In genomic region chr2:170193211-170193610, GRCm38 (mm10) we compare ENCODE assay signal across 8 mouse cellular contexts. TPM values are rescaled to one million over a fixed set of nuclear protein-coding genes. Genes with fewer than 3 reads are reported as not detected.
DNase-seq lines count a peak whose midpoint lies in the region; ATAC-seq and TF ChIP-seq lines count a peak whose summit lies in the region.

No protein-coding gene starts in this region.

- peak; percentile 77 for ATAC-seq in hindbrain, embryonic 11.5 days (ENCODE audit: low FRiP score)
- ATAC-seq in megakaryocyte-erythroid progenitor cell, adult 5-6 weeks (replicated peaks; ENCODE audit: low FRiP score, low TSS enrichment, poor library complexity, severe bottlenecking) = peak; percentile 71

- no peaks in the 10 kb centered on the region for H3K36me3 ChIP-seq in kidney, adult 2 months (ENCODE audit: control insufficient read depth, insufficient read depth, low read length)
- no peaks in the 10 kb centered on the region for H3K36me3 ChIP-seq in hindbrain, embryonic 11.5 days (ENCODE audit: control insufficient read depth, insufficient read depth, low read length)

- H3K4me2 ChIP-seq in hindbrain, embryonic 11.5 days (replicated peaks; ENCODE audit: low read depth, low read length) = peak overlapping the region; percentile 37

- H3K27me3 ChIP-seq in kidney, adult 2 months (replicated peaks; ENCODE audit: control insufficient read depth, insufficient read depth, low read length) = no peaks in the 10 kb centered on the region
- H3K27me3 ChIP-seq in hindbrain, embryonic 11.5 days (ENCODE audit: control insufficient read depth, insufficient read depth, low read length) = no peaks in the 10 kb centered on the region

- TF ChIP-seq CTCF in kidney, adult 2 months (conservative IDR thresholded peaks at IDR 0.05; ENCODE audit: insufficient read depth, insufficient read length, low read depth, low read length) = no peak

- DNase-seq in kidney, adult 2 months = no peak
- DNase-seq in kidney, postnatal 10 days = no peak
- DNase-seq in brain, embryonic 18.5 days (ENCODE audit: low read depth, low spot score) = peak; percentile 16
- DNase-seq in hindbrain, embryonic 11.5 days (ENCODE audit: low spot score) = peak; percentile 61
- no peak for DNase-seq in Muller cell, postnatal 12 days (ENCODE audit: inconsistent ontology term)
- no peak for DNase-seq in urinary bladder, postnatal 14 days (ENCODE audit: low spot score)
- DNase-seq in lung, postnatal 4 days = no peak

- H3K27ac ChIP-seq in kidney, adult 2 months (ENCODE audit: insufficient read depth, low read depth, low read length) = no peak overlapping the region
- peak overlapping the region; percentile 67 for H3K27ac ChIP-seq in hindbrain, embryonic 11.5 days (ENCODE audit: low read depth, low read length)

- H3K4me3 ChIP-seq in kidney, adult 2 months (ENCODE audit: insufficient read depth, low read depth, low read length) = peak overlapping the region; percentile 18; the same call in 1 of the 2 replicates
- 0 out of 2 replicates have a peak overlapping the region, but pooled peaks have one; percentile 14 for H3K4me3 ChIP-seq in hindbrain, embryonic 11.5 days (ENCODE audit: low read depth, low read length)

- H3K9me3 ChIP-seq in hindbrain, embryonic 11.5 days (ENCODE audit: control insufficient read depth, low read length) = no peaks in the 10 kb centered on the region

- no peak for TF ChIP-seq POLR2A in kidney, adult 2 months (IDR thresholded peaks at IDR 0.05; ENCODE audit: low read depth, low read length)

- peak overlapping the region; percentile 12; the same call in 1 of the 2 replicates for H3K9ac ChIP-seq in hindbrain, embryonic 11.5 days (ENCODE audit: low read depth, low read length)

- H3K4me1 ChIP-seq in kidney, adult 2 months (ENCODE audit: control insufficient read depth, insufficient read depth, low read length) = peaks cover 7% of the 10 kb centered on the region; the same call in 1 of the 2 replicates
- 0 out of 2 replicates have a peak, but pooled peaks cover 2% of the 10 kb centered on the region for H3K4me1 ChIP-seq in hindbrain, embryonic 11.5 days (replicated peaks; ENCODE audit: control insufficient read depth, insufficient read depth, low read length)

- 24% methylated on average over 10 of the region's 10 CpGs for WGBS in kidney, adult 2 months
- WGBS in hindbrain, embryonic 11.5 days = 2% methylated on average over 10 of the region's 10 CpGs

RNA-seq across cellular contexts. Expression of gene Zfp217, which starts 45.3 kb away (rescaled TPM):
- 7.0 and 8.2 TPM in 2 replicates for polyA plus RNA-seq in kidney, adult 2 months (2012; rRNA removed)
- polyA plus RNA-seq in hindbrain, embryonic 11.5 days (2014; fragmentation: Nextera tagmentation; extraction: Ambion mirVana) = 3.2 and 4.8 TPM in 2 replicates
- 26.3 and 61.7 TPM in 2 replicates for total RNA-seq in megakaryocyte-erythroid progenitor cell, adult 5-6 weeks (2014; fragmentation: Nextera tagmentation)
- 16.2 and 30.3 TPM in 2 replicates for total RNA-seq in megakaryocyte-erythroid progenitor cell, adult 5-6 weeks (2017)

Comparison
In these comparisons a context has a peak if more than half of its experiments do, and no peak if none do; other contexts are left out.
1. DNase-seq: peak in brain, embryonic 18.5 days (single experiment) and hindbrain, embryonic 11.5 days (single experiment); none in kidney, adult 2 months (single experiment), kidney, postnatal 10 days (single experiment), Muller cell, postnatal 12 days (single experiment), urinary bladder, postnatal 14 days (single experiment) and lung, postnatal 4 days (0 of 2).